Mouse (Mus musculus) frontal cortex, adult (tissue): ENCODE results near the gene Ssrp1.

Experiments used
- ATAC-seq: cut with Nextera tagmentation; 2 replicates; pipeline ENCODE4 v1.9.2; 2017; ENCODE audit warnings: mild to moderate bottlenecking, moderate library complexity, mixed read lengths; ENCODE audit not compliant: low TSS enrichment

Ssrp1 gene

GRCm38 (mm10) chr2:85037047-85038026 is at the start of gene Ssrp1, which contains the start of gene P2rx3:
Gene Ssrp1, plus strand, starts transcription at chr2:85037234.
Gene P2rx3, minus strand, starts transcription at chr2:85037462.
- ATAC-seq, result peak; percentile 94

- no peak for ATAC-seq
Measured at GRCm38 (mm10) chr2:84987930-84988329, 49.1 kb upstream of the Ssrp1 start, which contains the start of gene Prg3. Gene Prg3, plus strand, starts transcription at chr2:84988215.

- ATAC-seq, result no peak
Measured at GRCm38 (mm10) chr2:84996376-84996775, 40.7 kb upstream of the Ssrp1 start.

GRCm38 (mm10) chr2:84999486-85000181 is 37.4 kb upstream of the Ssrp1 start:
- no peak for ATAC-seq

GRCm38 (mm10) chr2:85001497-85001896 is 35.5 kb upstream of the Ssrp1 start:
- ATAC-seq, result no peak

- no peak for ATAC-seq
Measured at GRCm38 (mm10) chr2:85002575-85002974, 34.5 kb upstream of the Ssrp1 start.

GRCm38 (mm10) chr2:85004341-85004740 is 32.7 kb upstream of the Ssrp1 start:
- ATAC-seq, result peak; percentile 95

GRCm38 (mm10) chr2:85006600-85006999 is 30.4 kb upstream of the Ssrp1 start:
- ATAC-seq, result no peak

- ATAC-seq, result peak; percentile 48
Measured at GRCm38 (mm10) chr2:85007729-85008128, 29.3 kb upstream of the Ssrp1 start.

- ATAC-seq, result no peak
Measured at GRCm38 (mm10) chr2:85009212-85009611, 27.8 kb upstream of the Ssrp1 start.

GRCm38 (mm10) chr2:85011906-85012604 is 25.0 kb upstream of the Ssrp1 start:
- ATAC-seq, result 0 out of 2 replicates have a peak, but pooled peaks have one; percentile 11

- ATAC-seq, result peak; percentile 60
Measured at GRCm38 (mm10) chr2:85012679-85013078, 24.4 kb upstream of the Ssrp1 start.

GRCm38 (mm10) chr2:85013826-85014587 is 23.0 kb upstream of the Ssrp1 start:
- no peak for ATAC-seq

GRCm38 (mm10) chr2:85014588-85014982 is 22.4 kb upstream of the Ssrp1 start:
- ATAC-seq, result no peak

GRCm38 (mm10) chr2:85022043-85022442 is 15.0 kb upstream of the Ssrp1 start:
- peak; percentile 98 for ATAC-seq

- ATAC-seq, result no peak
Measured at GRCm38 (mm10) chr2:85026178-85026577, 10.9 kb upstream of the Ssrp1 start.

GRCm38 (mm10) chr2:85027281-85027680 is 9.8 kb upstream of the Ssrp1 start:
- no peak for ATAC-seq

- ATAC-seq, result peak; percentile 68
Measured at GRCm38 (mm10) chr2:85029897-85030296, 7.1 kb upstream of the Ssrp1 start.

GRCm38 (mm10) chr2:85030989-85031388 is 6.0 kb upstream of the Ssrp1 start:
- peak; percentile 68 for ATAC-seq

- ATAC-seq, result no peak
Measured at GRCm38 (mm10) chr2:85033121-85033520, 3.9 kb upstream of the Ssrp1 start.

GRCm38 (mm10) chr2:85034169-85034568 is 2.9 kb upstream of the Ssrp1 start:
- ATAC-seq, result no peak
